Comparison of ENCODE assay signal across 8 mouse cellular contexts in the genomic region with DNA sequence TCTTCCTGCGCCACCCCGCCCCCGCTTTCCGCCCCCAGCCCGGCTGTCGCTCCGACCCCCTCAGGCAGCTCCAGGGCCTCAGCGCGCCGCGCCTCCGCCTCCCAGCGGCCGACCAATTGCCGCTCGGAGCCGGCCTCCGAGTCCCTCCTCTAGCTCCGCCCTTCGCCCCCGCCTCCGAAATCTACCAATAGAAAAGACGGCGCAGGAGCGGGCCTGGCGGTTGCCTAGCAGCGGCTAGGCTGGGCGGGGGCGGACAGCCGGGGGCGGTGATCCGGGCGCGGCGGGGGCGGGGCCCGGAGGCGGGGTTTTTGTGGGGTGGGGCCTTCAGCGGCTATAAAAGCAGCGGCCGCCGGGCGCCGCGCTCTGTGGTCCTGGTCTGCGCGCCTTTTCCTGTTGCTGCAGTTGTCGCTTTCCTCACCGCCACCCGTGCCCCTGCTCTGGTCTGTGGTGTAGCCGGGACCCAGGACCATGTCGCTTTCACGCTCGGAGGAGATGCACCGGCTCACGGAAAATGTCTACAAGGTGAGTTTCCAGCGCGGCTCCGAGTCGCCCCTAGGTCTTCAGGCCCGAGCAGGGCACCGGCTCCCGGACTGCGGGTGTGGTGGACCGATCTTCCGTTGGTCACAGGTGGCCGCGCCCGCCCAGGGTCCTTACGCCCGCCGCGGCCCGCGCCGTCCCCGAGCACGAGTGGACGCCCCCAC. TPM values are rescaled to one million over a fixed set of nuclear protein-coding genes. Genes with fewer than 3 reads are reported as not detected.
A peak's percentile ranks its signal among the peaks of the same experiment; 100 is the strongest.
DNase-seq lines count a peak whose midpoint lies in the region; ATAC-seq and TF ChIP-seq lines count a peak whose summit lies in the region.

A gene (plus strand): TSS at position 37 of the 701 bp plus-strand sequence.

- H3K27me3 ChIP-seq in G1E (ENCODE audit: insufficient read depth, low read length): peaks cover 90% of the 10 kb centered on the region
- no peaks in the 10 kb centered on the region for H3K27me3 ChIP-seq in forebrain, postnatal 0 days (ENCODE audit: insufficient read depth, low read length)
- no peaks in the 10 kb centered on the region for H3K27me3 ChIP-seq in lung, embryonic 15.5 days

- H3K9me3 ChIP-seq in G1E (replicated peaks): no peaks in the 10 kb centered on the region
- no peaks in the 10 kb centered on the region for H3K9me3 ChIP-seq in forebrain, postnatal 0 days (ENCODE audit: low read length)
- H3K9me3 ChIP-seq in lung, embryonic 15.5 days: no peaks in the 10 kb centered on the region

- peak within 1 kb of the TSS; percentile 89 for H3K27ac ChIP-seq in forebrain, postnatal 0 days (ENCODE audit: low read depth, low read length)
- H3K27ac ChIP-seq in lung, embryonic 15.5 days: peak within 1 kb of the TSS; percentile 87

- no peaks in the 10 kb centered on the region for H3K36me3 ChIP-seq in G1E (replicated peaks)
- H3K36me3 ChIP-seq in forebrain, postnatal 0 days (ENCODE audit: insufficient read depth): no peaks in the 10 kb centered on the region
- H3K36me3 ChIP-seq in lung, embryonic 15.5 days: no peaks in the 10 kb centered on the region

- ATAC-seq in G1E (ENCODE audit: extremely low read depth, insufficient number of reproducible peaks, low FRiP score, poor library complexity, severe bottlenecking): peak; percentile 98
- peak; percentile 94 for ATAC-seq in forebrain, postnatal 0 days
- peak; percentile 93 for ATAC-seq in lung, embryonic 15.5 days (ENCODE audit: borderline replicate concordance, extremely low read depth, low FRiP score, low TSS enrichment)

- no peak for TF ChIP-seq CTCF in G1E (IDR thresholded peaks at IDR 0.05; ENCODE audit: low read depth, low read length)
- TF ChIP-seq CTCF in forebrain, postnatal 0 days (IDR thresholded peaks at IDR 0.05; ENCODE audit: low read depth): peak; percentile 15; the same call in 1 of the 2 replicates

- H3K4me3 ChIP-seq in G1E (ENCODE audit: low read depth, low read length): peak within 1 kb of the TSS; percentile 76
- H3K4me3 ChIP-seq in forebrain, postnatal 0 days (ENCODE audit: low read depth, low read length): peak within 1 kb of the TSS; percentile 60
- peak within 1 kb of the TSS; percentile 76 for H3K4me3 ChIP-seq in lung, embryonic 15.5 days

- H3K4me1 ChIP-seq in G1E (ENCODE audit: insufficient read depth, low read depth, low read length): peaks cover 34% of the 10 kb centered on the region
- H3K4me1 ChIP-seq in forebrain, postnatal 0 days (ENCODE audit: insufficient read depth): peaks cover 46% of the 10 kb centered on the region
- peaks cover 72% of the 10 kb centered on the region for H3K4me1 ChIP-seq in lung, embryonic 15.5 days

- H3K9ac ChIP-seq in forebrain, postnatal 0 days: peak within 1 kb of the TSS; percentile 77
- peak within 1 kb of the TSS; percentile 81 for H3K9ac ChIP-seq in lung, embryonic 15.5 days

- peak within 1 kb of the TSS; percentile 92 for H3K4me2 ChIP-seq in forebrain, postnatal 0 days (ENCODE audit: low read depth)
- H3K4me2 ChIP-seq in lung, embryonic 15.5 days: peak within 1 kb of the TSS; percentile 91

- WGBS in forebrain, postnatal 0 days: 3% methylated on average over 64 of the region's 79 CpGs
- WGBS in lung, embryonic 15.5 days: under 1% methylated on average over 78 of the region's 79 CpGs

- DNase-seq in G1E (ENCODE audit: low spot score): peak; percentile 100
- peak; percentile 99 to 100 for DNase-seq in cerebellum, adult 18-20 months
- peak; percentile 99 for DNase-seq in forebrain, postnatal 0 days
- peak; percentile 99 for DNase-seq in heart, postnatal 4 days
- DNase-seq in layer of hippocampus, adult 8-10 months (ENCODE audit: low spot score in 2 of 2): peak; percentile 96 to 97
- DNase-seq in ovary, adult 18-20 months (ENCODE audit: low spot score): peak; percentile 98
- peak; percentile 99 for DNase-seq in thymus, postnatal 0 days (ENCODE audit: low spot score)

RNA-seq across cellular contexts. Expression of the gene that starts here (rescaled TPM):
- total RNA-seq in G1E (2014; fragmentation: Nextera tagmentation) (0.39 and 0.98 TPM in 2 replicates), G1E (2017) (3.4 and 3.6 TPM in 2 replicates)
- polyA plus RNA-seq in G1E (2012): 14.0 and 19.5 TPM in 2 replicates
- 42.3 and 52.0 TPM in 2 replicates for total RNA-seq in forebrain, postnatal 0 days (2014; rRNA removed)
- 31.1 and 36.6 TPM in 2 replicates for polyA plus RNA-seq in forebrain, postnatal 0 days (2015; fragmentation: Nextera tagmentation; extraction: Ambion mirVana)
- 1 to 10 TPM; 8.0 to 8.3 TPM for total RNA-seq in heart, postnatal 4 days (2021)
- 100 to 1,000 TPM; 170 to 244 (median 215) TPM for total RNA-seq in layer of hippocampus, adult 8-10 months (2022)
- polyA plus RNA-seq in lung, embryonic 15.5 days (2015; fragmentation: Nextera tagmentation; extraction: Ambion mirVana): 26.2 and 28.9 TPM in 2 replicates
- polyA plus RNA-seq in thymus, postnatal 0 days (2015; fragmentation: Nextera tagmentation; extraction: Ambion mirVana): 25.1 and 26.3 TPM in 2 replicates

Comparison
In these comparisons a context has a peak if more than half of its experiments do, and no peak if none do; other contexts are left out.
1. Peak in every context shown above with its lines: DNase-seq, ATAC-seq, H3K4me3 ChIP-seq and H3K27ac ChIP-seq.